Mouse (Mus musculus): ENCODE data around the gene Ppp1r32. TPM values are rescaled to one million over a fixed set of nuclear protein-coding genes. Genes with fewer than 3 reads are reported as not detected.

Gene Ppp1r32
- polyA plus RNA-seq, 1 experiment from 2014 or later: 0.16 TPM

- ATAC-seq (ENCODE audit: low FRiP score, low TSS enrichment) (no peak), DNase-seq (ENCODE audit: low spot score) (no peak)
- Histone ChIP-seq H3K27me3 (ENCODE audit: control insufficient read depth, insufficient read depth, low read length) (no peaks in the 10 kb centered on the region), H3K36me3 (ENCODE audit: control insufficient read depth, insufficient read depth, low read length) (no peaks in the 10 kb centered on the region), H3K4me3 (ENCODE audit: low read depth, low read length) (no peak overlapping the region), H3K9ac (ENCODE audit: low read length) (no peak overlapping the region), H3K4me2 (replicated peaks; ENCODE audit: low read depth) (no peak overlapping the region), H3K27ac (replicated peaks) (no peak overlapping the region), H3K4me1 (replicated peaks; ENCODE audit: control insufficient read depth, insufficient read depth) (no peaks in the 10 kb centered on the region), H3K9me3 (ENCODE audit: control insufficient read depth, low read length) (no peaks in the 10 kb centered on the region)
- TF ChIP-seq CTCF (IDR thresholded peaks at IDR 0.05; ENCODE audit: low read depth) (no peak), EP300 (optimal IDR thresholded peaks at IDR 0.05) (no peak)
- 70% methylated on average over 3 of the region's 3 CpGs for WGBS
Measured at GRCm38 (mm10) chr19:10472958-10473357, 9.8 kb downstream of the Ppp1r32 start.

- peak; percentile 17 for DNase-seq (ENCODE audit: low spot score)
- Histone ChIP-seq H3K27ac (replicated peaks) (no peak overlapping the region), H3K4me3 (ENCODE audit: low read depth, low read length) (no peak overlapping the region), H3K9ac (ENCODE audit: low read length) (no peak overlapping the region), H3K36me3 (ENCODE audit: control insufficient read depth, insufficient read depth, low read length) (no peaks in the 10 kb centered on the region), H3K4me2 (replicated peaks; ENCODE audit: low read depth) (no peak overlapping the region), H3K27me3 (ENCODE audit: control insufficient read depth, insufficient read depth, low read length) (no peaks in the 10 kb centered on the region), H3K9me3 (ENCODE audit: control insufficient read depth, low read length) (no peaks in the 10 kb centered on the region), H3K4me1 (replicated peaks; ENCODE audit: control insufficient read depth, insufficient read depth) (no peaks in the 10 kb centered on the region)
- peak; percentile 57; the same call in 1 of the 2 replicates for ATAC-seq (ENCODE audit: low FRiP score, low TSS enrichment)
- TF ChIP-seq CTCF (IDR thresholded peaks at IDR 0.05; ENCODE audit: low read depth) (no peak), EP300 (optimal IDR thresholded peaks at IDR 0.05) (no peak)
- WGBS: 24% methylated on average over 8 of the region's 8 CpGs
Measured at GRCm38 (mm10) chr19:10469171-10469658, 13.5 kb downstream of the Ppp1r32 start.

GRCm38 (mm10) chr19:10464427-10464826 lies 18.3 kb downstream of the Ppp1r32 start:
- Histone ChIP-seq H3K27ac (replicated peaks) (no peak overlapping the region), H3K9me3 (ENCODE audit: control insufficient read depth, low read length) (no peaks in the 10 kb centered on the region), H3K36me3 (ENCODE audit: control insufficient read depth, insufficient read depth, low read length) (no peaks in the 10 kb centered on the region), H3K4me1 (replicated peaks; ENCODE audit: control insufficient read depth, insufficient read depth) (no peaks in the 10 kb centered on the region), H3K9ac (ENCODE audit: low read length) (no peak overlapping the region), H3K4me2 (replicated peaks; ENCODE audit: low read depth) (no peak overlapping the region), H3K27me3 (ENCODE audit: control insufficient read depth, insufficient read depth, low read length) (peaks cover 8% of the 10 kb centered on the region), H3K4me3 (ENCODE audit: low read depth, low read length) (no peak overlapping the region)
- ATAC-seq (ENCODE audit: low FRiP score, low TSS enrichment) (no peak), DNase-seq (ENCODE audit: low spot score) (no peak)
- WGBS: 44% methylated on average over 4 of the region's 4 CpGs
- no peak for TF ChIP-seq CTCF (IDR thresholded peaks at IDR 0.05; ENCODE audit: low read depth)
- TF ChIP-seq EP300 (optimal IDR thresholded peaks at IDR 0.05): no peak

- H3K9ac ChIP-seq (ENCODE audit: low read length): no peak overlapping the region
- H3K4me3 ChIP-seq (ENCODE audit: low read depth, low read length): no peak overlapping the region
- TF ChIP-seq CTCF (IDR thresholded peaks at IDR 0.05; ENCODE audit: low read depth): no peak
- no peak for TF ChIP-seq EP300 (optimal IDR thresholded peaks at IDR 0.05)
- WGBS: 30% methylated on average over 7 of the region's 7 CpGs
- H3K4me2 ChIP-seq (replicated peaks; ENCODE audit: low read depth): no peak overlapping the region
- H3K27ac ChIP-seq (replicated peaks): no peak overlapping the region
- no peaks in the 10 kb centered on the region for H3K9me3 ChIP-seq (ENCODE audit: control insufficient read depth, low read length)
- peaks cover 8% of the 10 kb centered on the region for H3K27me3 ChIP-seq (ENCODE audit: control insufficient read depth, insufficient read depth, low read length)
- ATAC-seq (ENCODE audit: low FRiP score, low TSS enrichment): no peak
- H3K4me1 ChIP-seq (replicated peaks; ENCODE audit: control insufficient read depth, insufficient read depth): no peaks in the 10 kb centered on the region
- no peaks in the 10 kb centered on the region for H3K36me3 ChIP-seq (ENCODE audit: control insufficient read depth, insufficient read depth, low read length)
- no peak for DNase-seq (ENCODE audit: low spot score)
Measured at GRCm38 (mm10) chr19:10461584-10461983, 21.1 kb downstream of the Ppp1r32 start.

GRCm38 (mm10) chr19:10459907-10460306 lies 22.8 kb downstream of the Ppp1r32 start:
- 58% methylated on average over 11 of the region's 11 CpGs for whole genome bisulfite sequencing
- no peak overlapping the region for H3K4me2 ChIP-seq (replicated peaks; ENCODE audit: low read depth)
- peaks cover 8% of the 10 kb centered on the region for H3K27me3 ChIP-seq (ENCODE audit: control insufficient read depth, insufficient read depth, low read length)
- H3K9me3 ChIP-seq (ENCODE audit: control insufficient read depth, low read length): no peaks in the 10 kb centered on the region
- TF ChIP-seq EP300 (optimal IDR thresholded peaks at IDR 0.05) (no peak), CTCF (IDR thresholded peaks at IDR 0.05; ENCODE audit: low read depth) (no peak)
- H3K27ac ChIP-seq (replicated peaks): no peak overlapping the region
- no peak for ATAC-seq (ENCODE audit: low FRiP score, low TSS enrichment)
- H3K4me3 ChIP-seq (ENCODE audit: low read depth, low read length): no peak overlapping the region
- H3K9ac ChIP-seq (ENCODE audit: low read length): no peak overlapping the region
- DNase-seq (ENCODE audit: low spot score): no peak
- no peaks in the 10 kb centered on the region for H3K36me3 ChIP-seq (ENCODE audit: control insufficient read depth, insufficient read depth, low read length)
- no peaks in the 10 kb centered on the region; the same call in 1 of the 2 replicates for H3K4me1 ChIP-seq (replicated peaks; ENCODE audit: control insufficient read depth, insufficient read depth)

- no peak for TF ChIP-seq CTCF (IDR thresholded peaks at IDR 0.05; ENCODE audit: low read depth)
- no peak for TF ChIP-seq EP300 (optimal IDR thresholded peaks at IDR 0.05)
- DNase-seq (ENCODE audit: low spot score): peak; percentile 33
- H3K36me3 ChIP-seq (ENCODE audit: control insufficient read depth, insufficient read depth, low read length): no peaks in the 10 kb centered on the region
- H3K4me1 ChIP-seq (replicated peaks; ENCODE audit: control insufficient read depth, insufficient read depth): no peaks in the 10 kb centered on the region; the same call in 1 of the 2 replicates
- H3K9ac ChIP-seq (ENCODE audit: low read length): no peak overlapping the region
- peak overlapping the region; percentile 49 for H3K4me3 ChIP-seq (ENCODE audit: low read depth, low read length)
- peaks cover 8% of the 10 kb centered on the region for H3K27me3 ChIP-seq (ENCODE audit: control insufficient read depth, insufficient read depth, low read length)
- WGBS: 8% methylated on average over 8 of the region's 8 CpGs
- peak overlapping the region; percentile 71 for H3K4me2 ChIP-seq (replicated peaks; ENCODE audit: low read depth)
- H3K9me3 ChIP-seq (ENCODE audit: control insufficient read depth, low read length): no peaks in the 10 kb centered on the region
- ATAC-seq (ENCODE audit: low FRiP score, low TSS enrichment): no peak
- no peak overlapping the region for H3K27ac ChIP-seq (replicated peaks)
Measured at GRCm38 (mm10) chr19:10458096-10458495, 24.6 kb downstream of the Ppp1r32 start.
